Mouse (Mus musculus): ENCODE measurements around the gene Prkcz.

Prkcz gene

DNA sequence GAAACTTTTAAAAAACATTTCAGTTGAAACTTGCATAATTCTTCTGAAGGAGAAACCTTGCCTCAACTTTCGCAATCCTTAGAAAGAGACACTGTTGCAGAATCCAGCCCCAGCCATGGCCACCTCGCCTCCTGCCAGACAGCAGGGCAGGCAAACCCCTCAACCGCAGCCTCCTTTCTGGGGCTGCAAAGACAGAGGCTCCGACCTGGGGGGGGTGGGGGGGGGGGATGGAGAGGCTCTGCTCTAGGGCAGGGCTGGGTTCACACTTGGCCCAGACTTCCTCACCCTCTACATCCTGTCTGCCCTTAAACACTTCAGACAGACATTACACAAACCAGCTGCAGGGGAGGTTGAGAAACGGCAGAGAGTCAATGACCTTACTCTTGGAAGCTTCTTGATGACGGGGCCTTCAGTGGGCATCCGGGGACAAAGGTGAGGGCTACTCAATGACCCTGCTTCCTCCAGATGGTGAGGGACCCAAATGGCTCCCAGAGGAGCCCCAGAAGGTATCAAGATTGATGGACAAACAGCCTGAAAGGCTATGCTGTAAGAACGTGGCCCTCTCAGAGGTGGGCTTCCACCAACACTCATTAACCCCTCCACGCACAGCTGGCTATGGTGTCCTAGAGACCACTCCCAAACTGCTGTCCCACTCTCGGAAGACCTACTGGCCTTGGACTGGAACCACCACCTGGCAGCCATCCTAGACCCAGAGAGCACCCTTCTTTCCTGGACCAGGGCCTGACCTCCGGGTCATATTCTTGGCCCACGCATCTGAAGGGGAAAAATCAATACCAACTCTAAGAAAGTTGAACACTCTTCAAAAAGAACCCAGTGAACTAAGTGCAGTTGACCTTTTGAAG lies 143.7 kb downstream of the Prkcz start:
- DNase-seq = no peak

- no peak for DNase-seq
Measured at GRCm38 (mm10) chr4:155215773-155216630, 145.2 kb downstream of the Prkcz start.

DNA sequence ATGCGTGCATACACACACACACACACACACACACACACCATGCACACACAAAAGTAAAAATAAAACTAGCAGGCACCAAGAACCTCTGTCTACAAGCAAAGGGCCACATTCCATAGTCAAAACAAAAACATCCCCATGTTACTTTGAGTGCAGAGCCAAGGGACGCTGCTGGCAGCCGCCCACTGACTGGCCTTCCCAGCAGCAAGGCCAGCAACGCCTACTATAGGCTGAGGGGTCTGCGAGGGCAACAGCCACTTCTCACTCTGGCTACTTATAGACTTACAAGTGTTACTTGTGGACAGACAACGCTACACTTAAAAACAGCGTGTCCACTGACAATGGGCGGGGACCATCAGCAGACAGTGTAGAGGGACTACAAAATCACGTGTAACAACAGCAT lies 146.0 kb downstream of the Prkcz start:
- DNase-seq = no peak

DNA sequence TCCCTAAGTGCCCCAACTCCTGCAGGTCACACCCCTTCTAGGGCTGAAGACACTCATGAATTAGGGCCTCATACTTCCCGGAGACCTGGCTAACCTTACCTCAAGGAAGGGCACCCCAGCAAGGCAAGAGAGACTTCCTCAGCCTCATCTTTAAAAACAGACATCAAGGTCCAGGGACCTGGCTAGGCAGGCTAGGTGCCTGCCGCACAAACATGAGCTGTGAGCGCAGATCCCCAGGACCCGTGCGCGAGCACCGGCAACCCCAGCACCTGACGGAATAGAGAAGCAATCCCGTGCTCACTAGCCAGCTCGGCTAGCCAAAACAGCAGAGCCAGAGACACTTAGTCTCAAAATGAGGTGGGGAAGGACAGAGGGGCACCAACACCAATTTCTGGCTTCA lies 146.4 kb downstream of the Prkcz start:
- no peak for DNase-seq

GRCm38 (mm10) chr4:155214188-155214587 lies 147.0 kb downstream of the Prkcz start:
- no peak for DNase-seq

GRCm38 (mm10) chr4:155213752-155214054 lies 147.5 kb downstream of the Prkcz start:
- no peak for DNase-seq

DNA sequence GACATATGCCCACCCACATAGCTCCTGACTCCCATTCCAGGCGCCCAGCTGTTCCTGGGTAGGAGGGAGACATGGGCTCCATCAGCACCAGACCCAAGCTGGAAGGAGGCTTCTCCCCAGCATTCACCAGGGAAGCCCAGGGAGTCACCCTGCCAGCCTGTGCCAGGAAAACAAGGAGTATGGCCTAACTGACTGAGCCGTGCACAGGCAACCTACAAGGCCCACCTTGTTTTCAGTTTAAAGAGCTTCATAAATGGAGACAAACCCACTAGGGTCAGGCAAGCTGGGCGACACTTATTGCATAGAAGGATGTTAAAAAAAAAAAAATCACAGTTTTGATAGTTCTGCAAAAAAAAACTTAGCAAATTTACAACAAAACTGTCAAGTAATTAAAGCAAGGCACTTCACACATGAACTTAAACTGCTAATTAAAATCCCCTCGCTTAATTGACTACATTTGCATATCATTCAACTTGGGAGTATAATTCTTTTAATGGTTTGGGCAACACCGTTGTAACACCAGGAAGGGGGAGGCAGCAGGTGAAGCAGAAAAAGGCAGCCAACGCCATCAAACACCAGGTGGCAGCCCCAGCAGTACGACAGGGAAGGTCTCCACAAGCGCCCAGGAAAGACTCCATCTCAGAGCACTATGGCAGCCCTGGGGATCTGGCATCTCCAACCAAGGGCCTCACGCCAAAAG lies 148.0 kb downstream of the Prkcz start:
- peak; percentile 70 for DNase-seq

All from cerebellum, adult 8-10 months (tissue).